Mouse (Mus musculus) leukemia stem cell, adult 10-12 weeks (primary cell): Measurements from ENCODE around the gene Suz12. TPM values are rescaled to one million over a fixed set of nuclear protein-coding genes. Genes with fewer than 3 reads are reported as not detected.

ENCODE experiments used
- polyA plus RNA-seq: library from polyadenylated mRNA; stranded (reverse); fragments of >175 nt; gene quantifications from 2 replicates; pipeline ENCODE4 v1.2.3, GENCODE M21; 2012; ENCODE audit warnings: low replicate concordance

Suz12 gene
- polyA plus RNA-seq: 19.1 and 29.3 TPM in 2 replicates

DNA sequence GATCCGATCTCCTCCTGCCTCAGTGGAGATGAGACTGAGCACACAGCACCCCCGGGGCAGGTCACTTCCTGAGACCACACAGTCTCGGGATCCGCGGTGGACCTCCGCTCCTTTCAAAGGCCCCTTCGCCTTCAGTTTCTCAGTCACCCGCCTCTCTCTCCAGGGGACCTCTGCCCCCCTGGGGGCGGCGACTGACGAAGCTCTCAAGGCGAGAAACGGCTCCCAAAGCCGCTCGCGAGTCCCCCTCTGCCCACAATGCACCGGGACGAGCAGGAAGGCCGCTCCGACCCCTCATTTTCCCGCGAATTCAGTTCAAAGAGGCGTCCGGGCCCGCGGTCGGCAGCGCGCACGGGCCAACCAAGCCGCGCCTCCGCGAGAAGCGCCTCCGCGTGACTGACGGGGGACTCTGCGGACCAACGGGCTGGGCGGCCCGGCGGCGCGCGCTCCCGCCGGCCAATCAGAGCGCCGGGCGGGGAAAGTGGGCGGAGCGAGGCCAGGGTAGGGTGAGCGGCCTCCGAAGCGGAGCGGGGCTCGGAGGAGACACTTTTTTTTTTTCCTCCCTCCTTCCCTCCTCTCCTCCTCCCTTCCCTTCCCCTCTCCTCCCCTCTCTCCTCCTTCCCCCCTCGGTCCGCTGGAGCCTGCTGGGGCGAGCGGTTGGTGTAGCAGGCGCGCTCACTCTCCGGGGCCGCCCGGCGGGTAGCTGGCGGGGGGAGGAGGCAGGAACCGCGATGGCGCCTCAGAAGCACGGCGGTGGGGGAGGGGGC is at the start of gene Suz12:
TSS of gene Suz12 (plus strand) at position 515 of the 764 bp plus-strand sequence.

DNA sequence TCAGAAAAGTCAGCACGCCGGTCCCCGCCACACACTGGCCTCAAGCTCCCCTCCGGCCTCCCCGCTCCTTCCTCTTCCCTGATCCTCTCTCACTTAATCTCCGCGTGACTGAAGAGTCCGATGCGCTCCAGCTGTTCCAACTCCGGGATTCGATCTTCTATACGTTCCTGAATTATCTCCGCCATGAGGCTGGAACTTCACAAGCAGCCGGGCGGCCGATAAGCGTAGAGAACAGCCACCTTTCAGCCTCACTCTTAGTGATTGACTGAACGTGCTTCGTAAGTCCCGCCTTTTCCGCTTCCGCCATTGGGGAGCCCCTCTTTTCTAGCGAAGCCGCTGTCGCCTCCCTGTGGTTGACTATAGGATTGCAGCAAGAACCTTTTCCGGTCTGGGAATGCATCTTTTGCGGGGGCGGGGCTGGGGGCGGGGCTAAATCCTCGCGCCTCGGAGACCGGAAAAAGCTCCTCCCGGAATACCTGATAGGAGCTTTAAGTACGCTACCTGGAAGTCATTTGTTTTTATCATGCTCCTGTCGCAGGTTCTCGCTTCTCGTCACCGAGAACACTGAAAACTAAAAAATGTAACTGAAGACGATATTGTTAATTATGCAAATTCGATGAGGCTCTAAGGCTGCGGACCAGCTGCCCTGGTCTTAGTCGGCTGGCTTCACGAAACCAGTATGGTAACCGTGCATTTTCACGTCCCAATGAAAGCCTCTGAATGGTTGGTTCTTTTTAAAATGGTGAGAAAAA is 30.6 kb upstream of the Suz12 start, which contains the start of gene Utp6:
TSS of gene Utp6 (minus strand) at position 266 of the 752 bp plus-strand sequence.

DNA sequence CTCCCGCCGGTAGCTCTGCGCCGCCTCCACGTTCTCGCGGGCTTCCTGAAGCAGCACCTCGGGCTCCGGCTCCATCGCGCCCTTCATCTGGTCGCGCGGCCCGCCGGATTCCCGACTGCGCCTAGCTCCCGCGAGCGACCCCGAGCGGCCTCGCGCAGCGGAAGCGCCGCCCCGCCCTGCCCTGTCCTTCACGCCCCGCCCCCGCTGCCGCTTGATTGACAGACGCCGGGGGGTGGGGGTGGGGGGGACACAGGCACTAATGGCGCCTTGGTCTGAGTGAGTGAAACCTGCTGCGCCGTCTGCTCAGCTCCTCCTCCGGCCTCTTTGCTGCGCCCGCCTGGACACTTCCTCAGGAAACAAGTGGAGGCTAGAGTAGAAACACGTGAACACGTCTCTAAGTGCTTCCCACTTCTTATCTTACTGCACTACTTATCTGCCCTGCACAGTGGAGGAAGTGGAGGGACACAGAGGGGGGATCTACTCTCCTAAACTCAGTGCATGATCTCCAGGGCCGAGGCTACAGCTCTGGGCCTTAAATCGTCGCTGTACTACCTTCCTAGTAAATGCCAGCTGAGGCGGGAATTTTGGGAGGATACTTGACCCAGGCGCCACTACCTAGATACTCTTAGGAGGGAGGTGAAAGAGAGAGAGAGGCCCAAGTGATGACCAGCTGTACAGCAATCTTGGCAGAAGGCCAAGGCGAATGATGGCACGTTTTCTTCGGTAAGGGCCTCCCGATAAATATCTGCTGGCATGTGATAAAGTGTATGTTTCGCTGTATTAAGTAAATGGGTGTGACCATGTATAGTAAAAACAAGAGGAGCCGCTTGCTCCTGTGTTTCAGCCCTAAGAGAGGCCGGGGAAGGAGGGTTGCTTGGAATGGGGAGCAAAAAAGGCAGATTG is 88.2 kb downstream of the Suz12 start, which contains the start of gene Crlf3:
TSS of gene Crlf3 (minus strand) at position 166 of the 903 bp plus-strand sequence.

Other genes starting within 250 kb of the Suz12 start
- 0.51 and 2.9 TPM in 2 replicates for gene Utp6, start 30.7 kb upstream of the Suz12 start, polyA plus RNA-seq
- gene Crlf3, start 87.9 kb downstream of the Suz12 start, polyA plus RNA-seq: 16.5 and 28.3 TPM in 2 replicates
- 3.2 and 6.1 TPM in 2 replicates for gene Atad5, start 96.3 kb downstream of the Suz12 start, polyA plus RNA-seq
- 0.36 and 1.2 TPM in 2 replicates for gene Tefm, start 149.1 kb downstream of the Suz12 start, polyA plus RNA-seq
- gene Adap2, start 161.0 kb downstream of the Suz12 start, polyA plus RNA-seq: 2.0 and 10.2 TPM in 2 replicates
- gene Rnf135, start 190.7 kb downstream of the Suz12 start, polyA plus RNA-seq: 7.4 and 8.0 TPM in 2 replicates
- gene Rhot1, start 215.9 kb downstream of the Suz12 start, polyA plus RNA-seq: 3.9 and 7.3 TPM in 2 replicates